Mouse (Mus musculus) ovary, postnatal 36 days (tissue): ENCODE measurements around the gene G3bp1.
A peak's percentile ranks its signal among the peaks of the same experiment; 100 is the strongest.

Experiments
- DNase-seq: peaks from one replicate; pipeline ENCODE4 v3.0.0; 2022; ENCODE audit warnings: low spot score, mixed read lengths

Gene G3bp1

DNA sequence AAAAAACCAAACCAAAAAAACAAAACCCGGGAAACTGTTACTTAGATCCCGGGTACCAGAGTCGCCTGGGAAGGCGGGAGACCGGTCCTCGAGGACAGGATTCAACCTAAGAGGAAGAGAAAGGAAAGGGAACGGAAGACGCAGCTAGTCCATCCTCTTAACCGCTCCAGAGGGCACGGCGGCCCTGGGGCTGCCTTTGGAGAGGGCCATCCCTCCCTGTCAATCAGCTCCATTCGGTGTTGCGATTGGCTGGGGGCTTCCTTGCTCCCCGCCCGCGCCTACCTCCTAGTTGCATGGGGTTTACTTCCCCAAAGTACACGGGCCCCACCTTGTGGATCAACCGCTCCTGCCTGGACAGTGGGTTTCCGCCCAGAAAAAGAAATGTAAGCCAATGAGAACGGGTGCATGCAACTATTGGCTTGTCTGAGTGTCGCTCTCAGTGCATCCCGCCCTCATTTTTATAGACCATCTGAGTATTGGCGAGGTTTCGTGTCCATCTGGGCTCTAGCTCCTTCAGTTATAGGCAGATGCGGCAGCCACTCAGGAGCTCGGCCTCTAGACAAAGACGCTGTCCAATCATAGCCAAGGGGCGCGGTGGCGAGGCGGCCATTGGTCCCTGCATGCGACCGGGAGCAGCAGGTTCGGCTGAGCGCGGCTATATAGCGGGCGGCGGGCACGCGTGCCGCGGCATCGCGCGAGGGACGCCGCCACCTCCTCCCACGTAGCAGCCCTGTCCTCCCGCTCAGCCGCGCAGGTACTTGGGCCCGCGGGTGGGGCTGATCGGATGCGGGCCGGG, at the start of gene G3bp1:
Gene G3bp1 (plus strand): TSS at position 638 of the 796 bp plus-strand sequence.
- peak; percentile 98 for DNase-seq

DNA sequence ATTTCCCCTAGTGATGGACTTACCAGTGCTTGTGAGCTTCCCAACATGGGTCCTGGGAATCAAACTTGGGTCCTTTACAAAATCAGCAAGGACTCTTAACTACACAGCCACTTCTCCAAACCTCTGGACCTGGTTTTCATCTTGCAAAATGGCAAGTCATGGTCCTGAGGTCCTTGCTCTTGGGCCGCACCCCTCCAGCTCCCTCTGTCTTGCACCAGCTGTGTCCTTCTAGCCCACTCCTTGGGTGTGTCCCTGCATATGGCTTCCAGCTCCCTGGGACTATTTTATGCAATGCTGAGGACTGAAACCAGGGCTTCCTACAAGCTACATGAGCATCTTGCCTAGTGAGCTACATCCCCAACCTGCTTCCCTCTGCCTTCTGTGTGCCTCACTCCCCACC, 46.5 kb upstream of the G3bp1 start, which contains the start of gene Sparc:
Gene Sparc (minus strand): TSS at position 206 of the 400 bp plus-strand sequence.
- DNase-seq: no peak

DNA sequence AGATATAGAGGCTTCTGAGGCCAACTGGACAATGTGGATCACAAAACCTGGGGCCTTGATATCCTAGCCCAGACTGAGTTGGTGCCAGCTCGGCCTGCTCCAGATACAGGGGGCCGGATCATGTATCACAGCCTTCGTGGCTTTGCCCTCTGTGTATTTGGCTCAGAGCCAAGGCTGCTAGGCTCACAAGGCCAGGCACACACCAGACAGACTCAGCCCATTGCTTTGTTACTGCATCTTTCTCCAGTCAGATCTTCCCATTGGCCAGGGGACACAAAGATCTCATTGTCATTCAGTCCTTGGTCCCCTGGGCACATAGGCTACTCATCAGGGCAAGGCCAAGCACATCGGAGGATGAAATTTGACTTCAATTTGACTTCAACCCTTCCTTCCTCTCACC, 45.7 kb upstream of the G3bp1 start:
- DNase-seq: peak; percentile 64

DNA sequence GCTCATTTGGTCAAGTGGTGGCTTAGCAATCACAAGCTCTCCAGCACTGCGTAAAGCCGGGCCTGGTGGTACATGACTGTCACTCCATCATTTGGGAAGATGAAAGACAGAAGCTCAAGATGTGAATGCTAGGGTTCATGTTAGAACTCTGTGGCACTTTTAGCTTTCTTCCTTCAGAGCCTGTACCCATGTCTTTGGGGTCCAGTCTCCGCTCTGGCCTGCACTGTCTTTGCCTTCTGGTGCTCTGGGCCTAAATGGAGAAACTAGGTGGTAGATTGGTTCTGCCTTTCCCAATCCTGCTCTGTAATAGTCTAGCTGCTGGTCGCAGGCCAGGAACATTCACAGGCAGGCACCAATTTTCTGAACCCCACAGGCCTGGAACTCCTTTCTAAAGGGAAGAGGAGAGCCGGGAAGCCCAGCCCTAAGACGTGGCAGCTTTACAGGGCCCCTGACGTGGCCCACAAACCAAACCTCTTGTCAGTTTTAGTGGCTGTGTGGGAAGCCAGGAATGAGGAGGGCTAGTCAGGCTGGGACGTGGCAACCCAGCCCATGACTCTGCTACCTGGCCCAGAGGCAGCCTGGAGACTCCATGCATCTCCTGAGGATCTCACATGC, 44.6 kb upstream of the G3bp1 start:
- no peak for DNase-seq

DNA sequence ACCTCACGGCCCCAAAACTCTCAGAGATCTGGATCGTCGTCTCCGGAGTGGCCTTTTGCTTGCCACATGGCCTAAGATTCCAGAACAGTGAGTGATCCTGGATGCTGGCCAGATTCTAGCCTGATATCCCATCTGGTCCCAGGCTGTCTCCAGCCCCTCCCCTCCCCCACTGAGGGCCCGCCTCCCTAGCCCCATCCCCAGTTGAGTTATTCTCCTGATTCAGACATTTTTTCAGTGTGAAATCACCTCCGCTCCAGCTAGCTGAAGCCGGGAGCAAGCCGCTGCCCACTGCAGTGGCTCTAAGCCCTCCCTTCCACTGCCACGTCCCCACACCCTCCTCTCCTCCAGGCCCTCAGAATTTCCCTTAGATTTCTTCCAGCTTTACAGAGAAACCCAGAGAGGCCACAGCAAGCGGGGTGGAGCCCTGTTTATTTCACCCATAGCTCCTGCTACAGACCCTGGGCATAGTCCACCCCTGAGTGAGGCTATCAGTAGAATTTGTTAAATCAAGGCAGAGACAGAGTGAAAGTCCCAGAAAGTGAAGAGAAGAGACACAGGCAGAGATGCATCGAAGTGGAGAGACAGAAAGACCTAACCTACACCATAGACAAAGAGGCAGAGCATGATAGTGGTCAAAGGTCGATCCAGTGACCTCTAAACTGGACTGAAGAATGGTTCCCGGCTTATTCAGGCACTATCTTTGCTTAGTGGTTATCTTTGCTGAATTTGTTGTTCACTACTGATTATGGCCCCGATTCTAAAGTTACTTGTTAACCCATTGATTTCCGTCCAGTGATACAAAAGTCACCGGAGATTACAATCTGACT, 41.1 kb upstream of the G3bp1 start:
- peak; percentile 66 for DNase-seq

DNA sequence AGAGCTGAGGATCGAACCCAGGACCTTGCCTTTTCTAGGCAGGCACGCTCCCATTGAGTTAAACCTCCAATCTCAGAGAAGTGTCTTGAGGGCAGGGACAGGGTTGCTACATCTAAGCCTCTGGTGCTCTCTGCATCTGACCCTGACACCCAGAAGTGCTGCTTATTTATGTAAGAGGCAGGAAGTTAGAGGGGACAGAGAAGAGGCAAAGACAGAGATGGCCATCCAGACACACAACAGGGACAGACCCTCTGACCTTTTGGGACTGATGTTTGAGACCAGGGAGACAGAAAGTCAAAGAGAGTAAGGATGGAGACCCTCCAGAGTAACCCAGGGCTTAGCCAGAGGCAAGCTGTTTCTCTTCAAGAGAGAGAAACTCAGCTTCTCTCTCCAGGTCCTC, 39.5 kb upstream of the G3bp1 start:
- no peak for DNase-seq

DNA sequence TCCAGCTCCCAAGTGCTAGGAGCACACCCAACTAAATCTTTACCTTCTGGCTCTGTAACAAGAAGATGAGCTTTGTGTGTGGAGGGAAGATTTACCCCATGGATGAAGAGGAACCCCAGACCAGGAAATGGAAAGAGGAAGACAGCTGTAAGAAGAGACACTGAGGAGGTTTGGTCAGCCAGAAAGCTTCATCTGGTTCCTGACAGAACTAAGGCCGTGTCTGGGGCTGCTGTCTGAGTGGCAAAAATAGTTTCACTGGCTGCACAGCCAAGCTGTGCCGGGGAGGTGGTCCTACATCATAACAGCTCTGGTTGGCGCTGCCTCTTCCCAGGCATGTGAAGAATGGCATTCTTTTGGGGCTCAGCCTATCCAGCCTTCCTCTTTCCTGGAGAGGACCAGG, 36.5 kb upstream of the G3bp1 start:
- DNase-seq: no peak

DNA sequence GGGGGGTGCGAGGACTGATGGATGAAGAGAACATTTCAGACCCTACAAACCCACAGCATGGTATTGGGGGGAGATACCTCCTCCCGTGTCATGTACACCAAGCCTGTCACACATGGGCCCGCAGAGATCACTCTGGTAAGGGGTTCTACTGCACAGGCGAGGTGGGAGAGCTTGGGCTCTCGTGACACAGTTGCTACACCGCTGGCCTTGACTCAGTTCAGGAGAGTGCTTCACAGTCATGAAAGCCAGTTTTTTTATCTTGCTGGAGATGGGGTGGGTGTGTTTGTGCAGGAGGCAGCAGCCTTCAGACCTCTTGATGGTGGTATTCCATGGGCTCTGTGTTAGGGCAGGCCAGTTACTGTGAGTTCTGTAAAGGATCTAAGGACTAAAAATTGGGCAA, 33.4 kb upstream of the G3bp1 start:
- DNase-seq: no peak

DNA sequence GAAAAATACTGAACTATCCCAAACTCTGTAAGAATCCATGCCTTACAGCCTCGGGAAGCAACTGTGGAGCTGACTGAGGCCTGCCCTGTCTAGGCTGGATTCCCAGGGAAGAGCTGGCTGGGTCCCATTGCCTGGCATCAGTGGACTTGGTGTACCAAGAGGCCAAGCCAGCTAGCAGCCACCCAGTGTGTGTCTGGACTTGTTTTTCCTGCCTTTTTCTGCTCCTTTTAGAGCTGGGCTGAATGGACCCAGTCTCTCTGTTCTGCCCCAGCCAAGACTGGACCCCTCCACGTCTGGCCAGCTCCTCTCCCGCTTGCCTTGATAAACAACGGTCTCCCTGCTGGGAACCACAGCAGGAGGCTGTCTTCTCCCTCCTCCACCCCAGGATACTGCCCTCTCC, 31.5 kb upstream of the G3bp1 start:
- DNase-seq: no peak

DNA sequence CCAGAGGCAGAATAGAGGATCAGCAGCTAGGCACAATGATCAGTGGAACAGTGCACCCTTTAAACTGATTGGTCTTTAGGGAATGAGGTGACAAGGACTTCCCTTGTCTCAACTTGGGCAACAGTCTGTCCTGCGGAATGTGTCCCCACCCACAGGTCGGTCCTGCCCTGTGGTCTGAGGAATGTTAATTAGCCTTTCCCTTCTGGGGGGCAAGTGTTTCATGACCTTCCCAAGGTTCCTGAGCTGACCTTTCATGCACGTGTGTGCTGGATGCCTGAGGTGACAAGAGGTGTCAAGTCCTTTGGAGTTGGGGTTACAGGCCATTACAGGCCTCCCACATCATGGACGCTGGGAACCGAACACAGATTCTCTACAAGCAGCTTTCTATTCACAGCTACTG, 29.8 kb upstream of the G3bp1 start:
- no peak for DNase-seq

DNA sequence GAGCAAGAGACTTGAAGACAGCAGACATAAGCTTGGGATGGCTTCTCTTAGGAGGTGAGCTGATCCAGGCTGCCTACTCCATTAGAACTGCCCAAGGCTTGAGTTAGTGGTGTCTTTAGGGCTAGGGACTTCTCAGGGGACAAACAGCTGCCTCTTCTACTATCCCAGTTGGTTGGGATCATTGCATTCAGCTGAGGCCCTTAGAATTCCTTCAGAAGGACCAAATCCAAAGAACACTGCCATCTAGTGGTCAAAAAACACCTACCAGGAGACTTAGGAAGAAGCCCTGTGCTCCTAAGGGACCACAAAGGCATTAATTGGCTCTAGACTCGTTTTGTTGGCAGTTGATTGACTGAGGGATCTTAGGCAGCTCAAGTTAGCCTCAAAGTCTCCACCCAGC, 24.7 kb upstream of the G3bp1 start:
- no peak for DNase-seq

DNA sequence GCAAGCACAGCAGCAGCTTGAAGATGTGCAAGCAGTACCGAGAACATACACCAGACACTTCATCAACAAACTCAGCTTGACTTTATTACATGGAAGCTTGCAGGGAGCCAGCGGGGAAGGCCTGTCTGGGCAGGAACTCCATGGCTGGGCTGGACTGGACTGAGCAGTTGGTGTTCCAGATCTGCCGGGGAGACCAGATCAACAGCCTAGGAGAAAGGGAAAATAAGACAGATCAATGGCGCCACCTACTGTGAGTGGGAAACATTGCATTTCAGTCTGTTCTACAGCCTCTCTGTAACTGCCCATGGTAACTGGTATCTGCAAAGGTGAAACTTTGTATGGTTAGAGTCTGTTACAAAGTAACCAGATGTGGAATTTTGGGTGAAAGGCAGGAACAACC, 22.9 kb upstream of the G3bp1 start:
- peak; percentile 76 for DNase-seq

DNA sequence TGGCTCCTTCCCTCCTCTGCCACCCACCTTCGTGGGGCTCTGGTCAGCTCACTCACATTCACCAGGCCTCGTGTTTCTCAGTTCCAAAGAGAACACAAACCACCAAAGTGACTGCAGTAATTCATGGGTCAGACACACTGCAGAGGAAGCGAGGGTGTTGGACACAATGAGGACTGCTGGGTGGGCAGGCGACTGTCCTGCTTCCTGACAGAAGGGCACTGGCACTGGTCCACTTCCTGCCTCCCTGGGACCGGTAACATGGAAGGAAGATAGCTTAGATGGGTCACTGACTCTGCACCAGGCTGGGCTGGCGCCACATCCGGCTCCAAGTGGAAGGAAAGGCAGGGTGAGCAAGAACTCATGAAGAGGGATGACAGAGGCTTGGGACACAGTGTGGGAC, 20.0 kb upstream of the G3bp1 start:
- DNase-seq: no peak

DNA sequence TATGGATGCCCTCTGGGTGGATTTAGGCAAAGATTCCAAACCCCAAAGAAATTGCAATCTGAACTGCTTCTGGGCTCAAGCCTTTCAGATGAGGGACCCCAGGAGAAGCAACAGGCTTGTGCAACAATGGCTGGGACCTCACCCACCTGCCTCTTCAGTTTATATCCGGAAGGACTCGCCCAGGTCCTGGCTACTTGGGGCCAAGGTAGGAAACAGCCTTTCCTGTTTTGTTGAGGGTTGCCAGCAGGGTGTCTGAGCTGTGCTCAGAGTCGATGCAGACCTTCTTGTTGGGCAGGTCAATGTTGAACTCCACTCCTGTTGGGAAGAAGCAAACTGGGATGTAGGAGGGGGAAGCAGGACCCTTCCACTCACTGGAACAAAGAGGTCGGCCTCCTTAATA, 19.2 kb upstream of the G3bp1 start:
- no peak for DNase-seq

DNA sequence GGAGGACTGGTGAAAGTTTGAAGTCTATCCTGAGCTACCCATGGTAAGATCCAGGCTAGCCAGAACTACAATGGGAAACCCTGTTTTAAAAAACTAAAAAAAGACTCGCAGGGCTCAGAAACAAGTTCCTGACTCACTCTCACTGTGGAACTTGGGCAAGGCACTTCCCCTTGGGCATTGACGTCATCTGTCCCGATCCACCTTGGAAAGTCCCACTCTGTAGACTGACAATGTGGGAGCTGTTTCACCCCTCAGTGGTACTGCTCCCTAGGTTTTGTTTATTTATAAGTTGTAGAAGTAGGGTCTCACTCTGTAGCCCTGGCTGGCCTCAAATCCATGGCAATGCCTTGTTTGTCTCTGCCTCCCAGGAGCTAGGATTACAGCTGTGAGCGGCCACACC, 15.8 kb upstream of the G3bp1 start:
- no peak for DNase-seq

DNA sequence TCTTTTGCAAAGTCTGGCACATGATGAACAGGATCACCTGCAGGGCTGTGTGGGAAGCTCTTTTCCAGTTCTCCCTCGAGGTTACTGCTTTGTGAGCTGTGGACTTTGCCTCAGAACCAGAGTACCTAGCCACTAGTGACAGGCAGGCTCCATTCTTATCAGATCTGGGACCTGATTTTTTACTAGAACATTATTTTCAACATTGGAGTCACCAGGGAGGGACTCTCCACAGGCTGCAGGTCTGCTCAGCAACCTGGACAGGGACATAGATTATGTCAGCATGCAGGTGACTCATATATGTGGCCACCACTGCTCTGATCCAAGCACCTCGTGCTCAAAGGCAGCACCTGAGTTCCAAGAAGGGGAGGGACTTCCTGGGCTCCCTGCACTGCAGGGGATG, 14.3 kb upstream of the G3bp1 start:
- DNase-seq: no peak

DNA sequence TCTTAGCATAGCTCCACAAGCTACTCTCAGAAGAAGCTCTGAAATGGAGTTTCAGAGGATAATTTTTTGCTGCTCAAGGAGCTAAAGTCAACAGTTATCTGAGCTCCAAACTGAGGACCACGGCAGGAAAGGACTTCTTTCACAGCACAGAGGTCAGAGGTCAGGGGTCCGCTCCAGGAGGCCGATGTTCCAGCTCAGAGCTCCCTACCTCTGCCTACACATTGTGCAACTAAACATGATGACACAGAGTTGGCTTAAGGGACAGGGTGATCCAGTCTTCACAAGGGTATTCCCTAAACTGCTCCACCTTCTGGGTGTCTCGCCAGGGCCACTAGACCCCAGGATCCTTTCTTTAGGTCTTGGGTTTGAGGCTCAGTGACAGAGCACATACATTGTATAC, 11.0 kb upstream of the G3bp1 start:
- DNase-seq: no peak

DNA sequence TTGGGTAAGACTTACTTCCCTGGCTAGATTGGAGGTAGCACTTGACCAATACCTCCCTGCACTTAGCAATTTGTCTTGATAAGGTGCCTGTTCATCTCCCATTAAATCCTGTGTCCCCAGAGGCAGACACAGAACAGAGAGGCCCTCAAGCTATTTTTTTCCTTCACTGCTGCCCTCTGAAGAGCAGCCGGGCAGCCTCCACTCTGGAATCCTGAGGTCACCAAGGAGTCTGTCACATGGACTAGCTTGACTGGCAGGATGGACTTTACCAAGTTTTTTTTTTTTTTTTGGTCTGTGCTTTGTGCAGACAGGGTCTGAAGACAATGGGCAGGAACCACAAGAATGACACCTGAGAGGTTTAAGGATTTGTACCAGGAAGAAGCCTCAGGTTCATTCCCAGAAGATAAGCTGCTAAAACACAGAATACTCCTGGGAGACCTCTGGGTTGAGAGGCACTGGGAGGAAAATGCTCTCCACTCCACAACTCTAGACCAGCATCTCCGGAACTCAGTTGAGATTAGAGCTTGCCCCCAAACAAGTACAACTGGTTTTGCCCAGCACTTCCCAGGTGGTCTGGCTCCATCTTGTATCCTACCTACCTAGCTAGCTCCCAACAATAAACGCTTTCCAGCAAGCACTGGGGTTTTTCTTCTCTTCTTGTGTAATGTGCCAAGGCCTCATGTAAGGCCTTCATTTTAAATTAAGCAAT, 9.5 kb upstream of the G3bp1 start:
- DNase-seq: no peak

DNA sequence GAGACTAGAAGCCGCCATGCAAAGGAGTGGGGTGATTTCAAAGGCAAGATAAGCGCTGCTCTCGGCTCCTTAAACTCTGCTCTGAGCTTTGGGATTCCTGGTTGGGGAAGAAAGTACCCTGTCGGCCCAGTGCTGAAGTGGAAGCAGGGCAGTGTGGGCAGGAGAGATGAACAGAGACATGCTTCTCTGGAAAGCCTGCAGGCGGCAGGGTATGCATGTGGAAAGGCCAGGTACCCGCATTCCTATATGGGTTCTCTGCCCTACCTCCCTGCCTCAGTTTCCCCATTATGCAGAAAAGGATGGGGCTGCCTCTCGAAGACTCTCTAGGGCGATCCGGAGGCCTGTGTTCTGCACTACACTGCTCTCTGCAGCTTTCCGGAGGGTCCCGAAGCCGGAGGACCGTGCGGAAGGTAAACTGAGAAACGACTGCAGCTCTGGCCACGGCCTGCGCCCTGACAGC, 8.9 kb upstream of the G3bp1 start:
- DNase-seq: no peak

DNA sequence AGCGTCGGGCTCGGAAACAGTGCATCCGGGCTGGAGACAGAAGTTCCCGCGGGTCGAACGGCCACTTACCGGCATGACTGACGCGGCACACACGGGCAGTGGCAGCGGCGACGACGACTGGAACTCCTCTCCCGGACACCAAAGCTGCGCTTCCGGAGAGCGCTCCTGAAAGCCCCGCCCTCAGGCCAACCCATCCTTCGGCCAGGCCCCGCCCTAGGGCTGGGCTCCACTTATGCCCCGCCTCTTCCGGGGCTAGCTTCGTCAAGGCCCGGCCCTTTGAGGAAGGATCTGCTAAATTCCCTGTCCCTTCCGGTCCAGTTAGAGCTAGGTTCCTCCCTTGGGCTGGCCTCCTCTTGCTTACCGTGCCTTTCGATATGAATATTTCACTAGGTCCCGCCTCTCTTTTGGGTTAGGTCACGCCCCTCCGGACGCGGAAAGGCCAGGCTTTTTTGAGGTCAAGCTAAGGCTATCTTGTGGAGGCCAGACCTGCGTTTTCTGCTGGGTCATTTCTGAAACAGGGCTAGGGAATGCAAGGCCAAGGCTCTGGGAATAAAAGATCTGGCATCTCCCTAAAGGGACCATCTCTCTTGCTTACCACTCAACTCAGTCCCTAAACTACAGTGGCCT, 8.4 kb upstream of the G3bp1 start, which contains the start of gene Atox1:
Gene Atox1 (minus strand): TSS at position 221 of the 627 bp plus-strand sequence.
- DNase-seq: peak; percentile 93

DNA sequence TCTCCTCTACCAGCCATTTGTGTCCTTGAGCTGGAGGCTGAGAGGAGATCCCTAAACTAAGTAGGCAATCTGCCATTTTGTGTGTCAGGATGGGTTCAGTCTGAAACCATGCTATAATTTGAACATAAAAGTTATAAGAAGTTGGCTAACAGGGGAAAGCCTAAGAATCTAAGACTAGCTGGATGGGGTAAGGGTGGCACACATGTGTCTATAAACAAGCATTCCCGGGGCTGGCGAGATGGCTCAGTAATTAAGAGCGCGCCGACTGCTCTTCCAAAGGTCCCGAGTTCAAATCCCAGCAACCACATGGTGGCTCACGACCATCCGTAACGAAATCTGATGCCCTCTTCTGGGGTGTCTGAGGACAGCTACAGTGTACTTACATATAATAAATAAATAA, 7.3 kb upstream of the G3bp1 start:
- DNase-seq: no peak

DNA sequence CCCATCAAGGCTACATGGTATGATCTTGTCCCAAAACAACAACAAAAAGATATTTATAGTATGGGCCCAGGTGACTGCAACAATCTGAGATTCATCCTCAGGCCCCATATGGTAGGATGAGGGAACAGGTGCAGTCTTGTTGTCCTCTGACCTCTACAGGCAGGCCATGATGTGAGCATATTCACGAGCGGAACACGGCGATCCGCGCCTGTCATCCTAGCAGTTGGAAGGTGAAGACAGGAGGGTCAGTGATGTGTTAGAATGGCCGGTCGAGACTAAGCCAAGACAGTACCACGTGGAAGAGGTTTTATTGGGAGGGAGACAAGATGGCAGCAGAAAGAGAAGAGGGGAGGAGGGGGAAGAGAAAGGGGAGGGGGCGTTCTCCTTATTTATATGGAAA, 4.8 kb upstream of the G3bp1 start:
- DNase-seq: no peak
